Mouse (Mus musculus) heart, embryonic 13.5 days (tissue): ENCODE measurements around the gene Pkn3. TPM values are rescaled to one million over a fixed set of nuclear protein-coding genes. Genes with fewer than 3 reads are reported as not detected.
"Not testable (repeated sequence)": the region's sequence is repeated elsewhere in the genome, so short reads cannot be mapped to it uniquely, and the experiment has no call there.

Experiments used
- ATAC-seq: fragments of 200-750 bp; cut with Nextera tagmentation; 2 replicates; pipeline ENCODE4 v1.8.0; 2017; ENCODE audit warnings: moderate TSS enrichment; ENCODE audit not compliant: insufficient number of reproducible peaks, low FRiP score, low TSS enrichment; ENCODE audit errors: extremely low read depth
- H3K27ac ChIP-seq: fragments of 300-500 bp; sonication (generic); replicated peaks from 2 replicates; pipeline ENCODE4 v1.5.1; 2015; ENCODE audit warnings: moderate library complexity, mild to moderate bottlenecking, inconsistent platforms
- H3K27me3 ChIP-seq: fragments of 300-500 bp; sonication (generic); replicated peaks from 2 replicates; pipeline ENCODE4 v1.6.1; 2015; ENCODE audit warnings: mild to moderate bottlenecking, inconsistent platforms
- H3K36me3 ChIP-seq: fragments of 300-500 bp; sonication (generic); 2 replicates; pipeline ENCODE4 v1.6.1; 2015; ENCODE audit warnings: mild to moderate bottlenecking, inconsistent platforms
- H3K4me1 ChIP-seq: fragments of 300-500 bp; sonication (generic); 2 replicates; pipeline ENCODE4 v1.6.1; 2015; ENCODE audit warnings: inconsistent platforms
- H3K4me2 ChIP-seq: fragments of 300-500 bp; sonication (generic); 2 replicates; pipeline ENCODE4 v1.6.1; 2015; ENCODE audit warnings: inconsistent platforms, mild to moderate bottlenecking, moderate library complexity
- H3K4me3 ChIP-seq: fragments of 300-500 bp; sonication (generic); 2 replicates; pipeline ENCODE4 v1.5.1; 2015; ENCODE audit warnings: moderate library complexity, mild to moderate bottlenecking, inconsistent platforms
- H3K9ac ChIP-seq: fragments of 300-500 bp; sonication (generic); 2 replicates; pipeline ENCODE4 v1.6.1; 2015; ENCODE audit warnings: inconsistent platforms, mild to moderate bottlenecking, moderate library complexity
- H3K9me3 ChIP-seq: fragments of 300-500 bp; sonication (generic); 2 replicates; pipeline ENCODE4 v1.6.1; 2016; ENCODE audit warnings: inconsistent platforms
- WGBS: fragments of 180-500 bp; shearing (Covaris S2); methylation state at CpG from one replicate; pipeline ENCODE4 v1.1.7; 2015; ENCODE audit warnings: mixed read lengths; 5-methylcytosine and 5-hydroxymethylcytosine counted together
- polyA plus RNA-seq: library from polyadenylated mRNA; unstranded; fragments of >200 nt; fragmentation: Nextera tagmentation; extraction: Ambion mirVana; gene quantifications from 2 replicates; pipeline ENCODE4 v1.2.1, GENCODE M21; 2015

Pkn3 gene
- polyA plus RNA-seq, 1 experiment from 2014 or later, result 13.2 TPM

DNA sequence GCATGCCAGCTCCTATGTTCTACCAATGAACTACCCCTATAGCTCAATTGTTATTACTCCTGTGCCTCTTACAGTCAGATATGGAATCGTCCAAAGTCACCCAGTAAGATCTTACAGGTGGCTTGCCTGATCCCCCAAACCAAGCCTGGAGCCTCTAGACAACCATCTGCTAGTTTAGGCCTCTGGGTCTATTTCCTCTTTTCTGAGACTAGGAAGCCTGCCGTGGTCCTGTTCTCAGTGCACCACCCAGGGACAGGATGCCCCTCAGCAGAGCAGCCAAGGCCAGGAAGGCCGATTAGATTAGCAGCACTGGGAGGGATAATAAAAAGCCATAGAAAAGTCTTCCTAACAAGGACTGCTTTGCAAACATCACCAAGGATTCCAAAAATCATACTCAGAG lies 27.7 kb upstream of the Pkn3 start:
- Histone ChIP-seq H3K9ac (no peak overlapping the region), H3K27ac (peak overlapping the region; percentile 94; the same call in 1 of the 2 replicates), H3K36me3 (peaks cover 10% of the 10 kb centered on the region; the same call in 1 of the 2 replicates), H3K27me3 (peaks cover 7% of the 10 kb centered on the region; the same call in 1 of the 2 replicates), H3K4me2 (no peak overlapping the region), H3K4me1 (peaks cover 7% of the 10 kb centered on the region), H3K4me3 (no peak overlapping the region), H3K9me3 (no peaks in the 10 kb centered on the region)
- 76% methylated on average over 3 of the region's 3 CpGs for WGBS
- ATAC-seq, result no peak

GRCm38 (mm10) chr2:30051992-30052761 lies 25.3 kb upstream of the Pkn3 start:
- H3K4me1 ChIP-seq, result peaks cover 10% of the 10 kb centered on the region
- no peaks in the 10 kb centered on the region for H3K9me3 ChIP-seq
- WGBS, result 37% methylated on average over 6 of the region's 6 CpGs
- H3K27ac ChIP-seq, result no peak overlapping the region
- no peak overlapping the region for H3K4me3 ChIP-seq
- H3K9ac ChIP-seq, result no peak overlapping the region
- H3K36me3 ChIP-seq, result no peaks in the 10 kb centered on the region
- no peak overlapping the region for H3K4me2 ChIP-seq
- ATAC-seq, result no peak
- H3K27me3 ChIP-seq, result peaks cover 7% of the 10 kb centered on the region; the same call in 1 of the 2 replicates

- not testable (repeated sequence) for H3K4me2 ChIP-seq, H3K9ac ChIP-seq, H3K36me3 ChIP-seq, H3K4me3 ChIP-seq, H3K27me3 ChIP-seq, H3K27ac ChIP-seq, ATAC-seq, H3K9me3 ChIP-seq, H3K4me1 ChIP-seq
- 90% methylated on average over 3 of the region's 3 CpGs for WGBS
Observed at GRCm38 (mm10) chr2:30055310-30055709, 22.2 kb upstream of the Pkn3 start.

GRCm38 (mm10) chr2:30056736-30057135 lies 20.7 kb upstream of the Pkn3 start:
- H3K4me1 ChIP-seq, result peaks cover 12% of the 10 kb centered on the region
- H3K9ac ChIP-seq, result no peak overlapping the region
- H3K27ac ChIP-seq, result no peak overlapping the region
- ATAC-seq, result no peak
- no peaks in the 10 kb centered on the region for H3K36me3 ChIP-seq
- H3K27me3 ChIP-seq, result 0 out of 2 replicates have a peak, but pooled peaks cover 7% of the 10 kb centered on the region
- H3K4me2 ChIP-seq, result no peak overlapping the region
- H3K9me3 ChIP-seq, result no peaks in the 10 kb centered on the region
- H3K4me3 ChIP-seq, result no peak overlapping the region
- 81% methylated on average over 3 of the region's 3 CpGs for WGBS

- ATAC-seq, result no peak
Observed at GRCm38 (mm10) chr2:30057223-30057904, 20.1 kb upstream of the Pkn3 start, which contains the start of gene Set. Set (plus strand) TSS chr2:30057378.

DNA sequence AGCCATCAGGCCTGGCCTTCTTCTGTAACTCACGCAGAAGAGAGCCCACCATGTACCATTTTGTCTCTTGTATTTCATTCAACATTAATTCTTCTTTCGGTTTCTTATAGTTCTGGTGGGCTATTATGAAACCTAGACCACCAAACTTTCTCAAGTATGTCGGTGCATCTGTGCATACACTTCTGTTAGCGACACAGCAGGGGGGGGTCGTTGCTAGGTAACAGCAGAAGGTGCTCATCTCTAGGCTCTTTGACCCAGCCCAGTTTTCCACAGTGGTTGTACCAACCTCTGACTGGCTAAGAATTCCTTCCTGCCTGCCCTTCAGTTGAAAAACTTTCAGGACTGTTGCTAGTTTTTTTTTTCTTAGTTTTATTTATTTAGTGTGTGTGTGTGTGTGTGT lies 19.1 kb upstream of the Pkn3 start:
- Histone ChIP-seq H3K4me2 (no peak overlapping the region), H3K27me3 (0 out of 2 replicates have a peak, but pooled peaks cover 5% of the 10 kb centered on the region), H3K9ac (no peak overlapping the region), H3K36me3 (no peaks in the 10 kb centered on the region), H3K9me3 (no peaks in the 10 kb centered on the region), H3K4me1 (peaks cover 18% of the 10 kb centered on the region), H3K4me3 (no peak overlapping the region), H3K27ac (no peak overlapping the region)
- 56% methylated on average over 5 of the region's 5 CpGs for WGBS
- ATAC-seq, result no peak

More at GRCm38 (mm10) chr2:30057223-30057904, 20.1 kb upstream of the Pkn3 start, which contains the start of gene Set:
- Histone ChIP-seq H3K4me2 (no peak within 1 kb of the TSS), H3K27me3 (0 out of 2 replicates have a peak, but pooled peaks cover 7% of the 10 kb centered on the region), H3K36me3 (no peaks in the 10 kb centered on the region), H3K4me1 (peaks cover 12% of the 10 kb centered on the region), H3K4me3 (no peak within 1 kb of the TSS), H3K9me3 (no peaks in the 10 kb centered on the region), H3K27ac (no peak within 1 kb of the TSS), H3K9ac (no peak within 1 kb of the TSS)
- 46% methylated on average over 11 of the region's 12 CpGs for WGBS

- peak overlapping the region; percentile 69 for H3K4me3 ChIP-seq
- H3K9me3 ChIP-seq, result no peaks in the 10 kb centered on the region
- no peak for ATAC-seq
- peaks cover 41% of the 10 kb centered on the region for H3K4me1 ChIP-seq
- H3K27ac ChIP-seq, result peak overlapping the region; percentile 94
- H3K36me3 ChIP-seq, result no peaks in the 10 kb centered on the region
- H3K9ac ChIP-seq, result peak overlapping the region; percentile 90
- WGBS, result 7% methylated on average over 37 of the region's 37 CpGs
- H3K4me2 ChIP-seq, result peak overlapping the region; percentile 80
- H3K27me3 ChIP-seq, result no peaks in the 10 kb centered on the region
Observed at GRCm38 (mm10) chr2:30061215-30062166, 16.0 kb upstream of the Pkn3 start.

DNA sequence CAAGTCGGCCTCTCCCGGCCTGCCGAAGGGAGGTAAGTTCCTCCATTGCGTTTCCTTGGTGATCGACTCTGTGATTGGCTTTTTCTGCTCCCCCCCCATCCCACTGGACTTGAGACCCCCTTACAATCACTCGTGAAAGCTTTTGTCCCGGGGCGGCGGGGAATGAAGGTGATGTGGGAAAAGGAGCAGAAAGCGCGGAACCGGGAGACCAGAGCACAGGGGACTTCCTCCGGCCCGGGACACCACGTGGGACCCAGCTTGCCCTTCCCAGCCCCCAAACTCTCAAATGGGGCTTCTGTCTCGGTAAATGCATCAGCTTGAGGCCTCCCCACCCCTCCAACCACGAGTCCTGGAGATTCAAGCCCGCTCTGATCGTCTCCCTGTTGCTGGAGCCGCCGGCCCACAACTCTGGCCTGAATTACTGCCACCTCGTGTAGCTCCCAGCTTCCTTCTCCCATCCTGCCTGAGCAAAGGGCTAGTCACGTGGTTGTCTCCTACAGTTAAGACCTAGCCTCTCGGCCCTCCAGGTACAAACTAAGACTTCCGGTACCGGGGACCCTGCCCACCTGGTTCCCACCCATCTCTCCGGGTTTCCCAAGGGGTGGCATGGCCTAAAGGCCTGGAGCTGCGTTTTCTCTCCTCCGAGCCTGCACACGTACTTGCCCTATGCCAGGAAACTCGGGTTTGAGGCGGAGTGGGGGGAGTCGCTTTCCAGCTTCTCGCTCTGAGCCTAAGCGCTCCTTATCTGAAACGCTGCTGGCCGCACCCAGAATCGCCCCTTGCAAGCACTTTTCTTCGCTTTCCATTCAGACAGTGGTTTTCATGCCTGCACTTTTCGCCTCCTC lies 15.0 kb upstream of the Pkn3 start:
- H3K4me3 ChIP-seq, result peak overlapping the region; percentile 69
- H3K4me1 ChIP-seq, result peaks cover 36% of the 10 kb centered on the region
- no peaks in the 10 kb centered on the region for H3K36me3 ChIP-seq
- peak overlapping the region; percentile 80 for H3K4me2 ChIP-seq
- no peak for ATAC-seq
- H3K27ac ChIP-seq, result peak overlapping the region; percentile 94
- peak overlapping the region; percentile 90 for H3K9ac ChIP-seq
- H3K9me3 ChIP-seq, result no peaks in the 10 kb centered on the region
- no peaks in the 10 kb centered on the region for H3K27me3 ChIP-seq
- WGBS, result under 1% methylated on average over 40 of the region's 40 CpGs

DNA sequence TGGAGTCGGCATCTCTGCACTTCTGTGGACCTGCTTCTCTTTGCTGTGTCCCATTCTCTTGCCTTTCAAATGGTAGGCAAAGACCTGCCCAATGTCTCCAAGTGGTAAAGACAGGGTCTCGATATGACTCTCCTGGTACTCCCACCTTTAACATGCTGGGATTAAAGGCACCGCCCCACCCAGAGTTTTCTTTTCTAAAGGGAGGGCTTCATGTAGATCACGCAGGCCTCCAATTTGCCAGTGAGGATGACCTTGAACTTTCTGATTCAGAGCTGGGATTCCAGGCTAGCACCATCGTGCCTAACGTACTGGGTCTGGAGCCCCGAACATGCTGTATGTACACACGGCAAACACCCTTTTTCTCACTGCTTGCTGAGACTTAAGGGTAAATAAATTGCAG lies 14.2 kb upstream of the Pkn3 start:
- H3K36me3 ChIP-seq, result peaks cover 4% of the 10 kb centered on the region
- WGBS, result 7% methylated on average over 8 of the region's 8 CpGs
- H3K9me3 ChIP-seq, result no peaks in the 10 kb centered on the region
- H3K9ac ChIP-seq, result peak overlapping the region; percentile 90
- ATAC-seq, result no peak
- H3K27ac ChIP-seq, result peak overlapping the region; percentile 94
- peaks cover 43% of the 10 kb centered on the region for H3K4me1 ChIP-seq
- H3K27me3 ChIP-seq, result no peaks in the 10 kb centered on the region
- peak overlapping the region; percentile 80 for H3K4me2 ChIP-seq
- peak overlapping the region; percentile 69 for H3K4me3 ChIP-seq

DNA sequence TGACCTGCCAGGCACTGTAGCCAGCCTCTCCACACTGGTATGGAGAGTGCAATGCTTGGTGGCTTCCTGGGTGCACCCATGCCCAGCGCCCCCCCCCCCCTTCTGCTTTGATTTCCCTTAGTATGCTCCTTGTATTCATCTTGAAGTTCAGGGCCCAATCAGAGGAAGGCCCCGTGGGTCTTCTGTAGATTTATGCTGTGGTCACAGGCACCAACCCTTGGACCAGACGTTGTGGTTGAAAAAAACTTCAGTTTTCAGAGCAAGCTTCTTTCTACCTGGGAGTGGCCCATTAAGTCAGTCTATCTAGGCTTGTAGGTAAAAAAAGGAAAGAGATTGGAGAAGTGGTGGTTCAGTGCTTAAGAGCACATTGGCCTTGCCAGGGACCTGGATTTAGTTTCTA lies 13.7 kb upstream of the Pkn3 start:
- Histone ChIP-seq H3K9ac (peak overlapping the region; percentile 90), H3K27ac (peak overlapping the region; percentile 94), H3K4me3 (peak overlapping the region; percentile 69), H3K4me1 (peaks cover 47% of the 10 kb centered on the region), H3K36me3 (peaks cover 9% of the 10 kb centered on the region), H3K4me2 (peak overlapping the region; percentile 80), H3K9me3 (no peaks in the 10 kb centered on the region), H3K27me3 (no peaks in the 10 kb centered on the region)
- 21% methylated on average over 2 of the region's 3 CpGs for WGBS
- ATAC-seq, result no peak
